Mouse (Mus musculus) liver, postnatal 0 days (tissue): Measurements from ENCODE around the gene Trpm1.

Experiments used
- CTCF ChIP-seq: sonication (generic); IDR thresholded peaks from 2 replicates; pipeline ENCODE4 v1.5.1; 2016; ENCODE audit warnings: antibody characterized with exemption, low read depth
- EP300 ChIP-seq: IDR thresholded peaks from 2 replicates; pipeline ENCODE4 v1.6.1; 2016; ENCODE audit warnings: antibody characterized with exemption, low read depth, mild to moderate bottlenecking

GRCm38 (mm10) chr7:64217428-64217827 lies 63.8 kb downstream of the Trpm1 start:
- TF ChIP-seq CTCF = no peak
- no peak for TF ChIP-seq EP300
